Mouse (Mus musculus) left cerebral cortex, adult 2 months (tissue): ENCODE results near the gene Dst. TPM values are rescaled to one million over a fixed set of nuclear protein-coding genes. Genes with fewer than 3 reads are reported as not detected.

Experiments
- DNase-seq, 2 experiments: peaks; one replicate each; pipeline ENCODE4 v3.0.0; 2021 to 2022; ENCODE audit warnings: low spot score in 2 of 2, mixed read lengths in 1 of 2; ENCODE audit errors: extremely low spot score in 1 of 2
- H3K27ac ChIP-seq: fragments of 200-600 bp; 2 replicates; pipeline ENCODE4 v1.8.1; 2022
- H3K4me3 ChIP-seq: fragments of 200-600 bp; 2 replicates; pipeline ENCODE4 v1.8.1; 2022
- CTCF ChIP-seq: fragments of 200-600 bp; IDR thresholded peaks from 2 replicates; pipeline ENCODE4 v1.8.1; 2022; ENCODE audit warnings: antibody characterized with exemption, mild to moderate bottlenecking, moderate library complexity
- intact Hi-C: fragments of 180-260 bp; cut with DNase I; formaldehyde crosslinking; loops from one replicate; pipeline ENCODE4 v1.15.1; 2025
- total RNA-seq, 2 experiments: library from RNA; stranded (reverse); gene quantifications; 2 replicates each; pipeline ENCODE4 v1.2.3; 2021

The Dst gene
- total RNA-seq, 2 experiments from 2014 or later, result 264 to 266 TPM

DNA sequence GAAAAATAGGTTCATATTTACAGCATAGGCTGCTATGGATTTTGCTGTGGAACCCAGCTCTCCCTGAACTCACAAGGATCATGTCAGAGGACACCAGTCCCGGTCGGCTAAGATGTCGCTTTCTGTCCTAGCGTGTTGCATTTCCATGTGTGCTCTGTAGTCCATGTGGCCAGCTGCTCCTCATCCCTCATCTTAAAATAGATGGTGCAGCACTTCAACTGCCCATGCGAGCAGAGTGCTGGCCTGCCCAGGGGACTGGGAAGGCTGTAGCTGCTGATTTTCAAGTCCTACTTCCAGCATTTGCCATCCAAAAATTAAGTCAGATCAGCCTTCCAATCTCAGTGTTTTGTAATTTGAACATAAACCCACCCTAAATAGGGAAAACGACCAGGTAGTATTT lies 83.0 kb downstream of the Dst start:
- TF ChIP-seq CTCF, result no peak
- no peak for DNase-seq
- H3K4me3 ChIP-seq, result no peak overlapping the region
- H3K27ac ChIP-seq, result no peak overlapping the region
- intact Hi-C loops, result no loop called here

- no peak for TF ChIP-seq CTCF
- intact Hi-C loops, result loop anchor here (1.0 kb wide), 1 partner anchor 12 kb away; no protein-coding TSS in a partner anchor
- H3K4me3 ChIP-seq, result no peak overlapping the region
- H3K27ac ChIP-seq, result no peak overlapping the region
- no peak for DNase-seq
Measured at GRCm38 (mm10) chr1:33992810-33993209, 84.8 kb downstream of the Dst start.

- intact Hi-C loops, result no loop called here
- DNase-seq, result no peak
Measured at GRCm38 (mm10) chr1:33994201-33994600, 86.2 kb downstream of the Dst start.

DNA sequence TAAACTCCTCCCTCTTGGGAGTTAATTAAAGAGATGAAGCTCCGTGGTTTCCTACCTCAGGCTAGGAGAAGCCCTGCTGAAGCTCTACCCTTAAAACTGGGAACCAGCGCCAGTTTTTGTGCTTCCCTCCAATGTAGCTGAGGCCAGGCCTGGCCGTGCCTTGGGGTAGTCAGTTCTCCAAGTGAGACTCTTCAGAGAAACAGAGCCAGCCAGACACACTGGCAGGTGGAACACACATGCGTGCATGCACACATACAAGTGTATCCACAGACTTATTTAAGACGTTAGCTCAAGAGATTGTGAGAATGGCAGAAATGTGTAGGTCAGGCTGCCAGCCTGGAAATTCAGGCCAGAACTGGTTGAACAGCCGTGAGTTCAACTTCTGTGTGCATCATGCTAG lies 87.4 kb downstream of the Dst start:
- Histone ChIP-seq H3K4me3 (no peak overlapping the region), H3K27ac (no peak overlapping the region)
- no peak for TF ChIP-seq CTCF
- intact Hi-C loops, result no loop called here
- DNase-seq, result no peak

More at GRCm38 (mm10) chr1:33994201-33994600, 86.2 kb downstream of the Dst start:
- Histone ChIP-seq H3K4me3 (no peak overlapping the region), H3K27ac (no peak overlapping the region)
- TF ChIP-seq CTCF, result no peak

- no peak overlapping the region for H3K27ac ChIP-seq
- TF ChIP-seq CTCF, result no peak
- intact Hi-C loops, result no loop called here
- no peak overlapping the region for H3K4me3 ChIP-seq
- DNase-seq, result no peak
Measured at GRCm38 (mm10) chr1:33996105-33996887, 88.3 kb downstream of the Dst start.

GRCm38 (mm10) chr1:34002321-34002720 lies 94.3 kb downstream of the Dst start:
- no peak for TF ChIP-seq CTCF
- intact Hi-C loops, result no loop called here
- DNase-seq, result no peak
- H3K4me3 ChIP-seq, result no peak overlapping the region
- H3K27ac ChIP-seq, result no peak overlapping the region

- TF ChIP-seq CTCF, result no peak
- H3K4me3 ChIP-seq, result no peak overlapping the region
- intact Hi-C loops, result no loop called here
- no peak overlapping the region for H3K27ac ChIP-seq
- no peak for DNase-seq
Measured at GRCm38 (mm10) chr1:34002970-34003369, 94.9 kb downstream of the Dst start.

DNA sequence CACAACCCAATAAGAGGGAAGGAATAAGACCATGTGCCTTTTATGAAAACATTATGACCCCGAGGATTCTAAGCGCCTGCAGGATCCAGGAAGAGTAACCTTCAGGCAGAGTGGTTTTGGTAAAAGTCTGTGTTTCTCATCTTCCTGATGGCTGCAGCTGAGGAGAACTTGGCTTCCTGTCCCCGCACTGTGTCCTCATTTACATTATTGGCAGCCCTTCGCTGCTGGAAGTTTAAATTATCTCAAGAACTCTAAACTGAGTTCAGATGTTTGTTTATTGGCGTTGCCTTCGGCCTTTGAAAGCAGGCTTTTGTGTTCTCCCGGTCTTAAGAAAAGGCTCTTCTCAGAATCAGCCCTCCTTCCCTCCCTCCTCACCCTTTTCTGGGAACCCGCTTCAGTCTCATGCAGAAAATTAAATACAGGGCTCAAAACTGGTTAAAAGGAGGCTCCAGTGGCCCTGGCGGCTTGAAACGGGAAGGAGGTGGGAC lies 97.3 kb downstream of the Dst start:
- TF ChIP-seq CTCF, result no peak
- intact Hi-C loops, result loop anchor here (1.0 to 5.0 kb wide), 4 partner anchors 57 to 159 kb away; no protein-coding TSS in a partner anchor
- Histone ChIP-seq H3K27ac (peak overlapping the region; percentile 95), H3K4me3 (peak overlapping the region; percentile 80)
- no peak for DNase-seq

DNA sequence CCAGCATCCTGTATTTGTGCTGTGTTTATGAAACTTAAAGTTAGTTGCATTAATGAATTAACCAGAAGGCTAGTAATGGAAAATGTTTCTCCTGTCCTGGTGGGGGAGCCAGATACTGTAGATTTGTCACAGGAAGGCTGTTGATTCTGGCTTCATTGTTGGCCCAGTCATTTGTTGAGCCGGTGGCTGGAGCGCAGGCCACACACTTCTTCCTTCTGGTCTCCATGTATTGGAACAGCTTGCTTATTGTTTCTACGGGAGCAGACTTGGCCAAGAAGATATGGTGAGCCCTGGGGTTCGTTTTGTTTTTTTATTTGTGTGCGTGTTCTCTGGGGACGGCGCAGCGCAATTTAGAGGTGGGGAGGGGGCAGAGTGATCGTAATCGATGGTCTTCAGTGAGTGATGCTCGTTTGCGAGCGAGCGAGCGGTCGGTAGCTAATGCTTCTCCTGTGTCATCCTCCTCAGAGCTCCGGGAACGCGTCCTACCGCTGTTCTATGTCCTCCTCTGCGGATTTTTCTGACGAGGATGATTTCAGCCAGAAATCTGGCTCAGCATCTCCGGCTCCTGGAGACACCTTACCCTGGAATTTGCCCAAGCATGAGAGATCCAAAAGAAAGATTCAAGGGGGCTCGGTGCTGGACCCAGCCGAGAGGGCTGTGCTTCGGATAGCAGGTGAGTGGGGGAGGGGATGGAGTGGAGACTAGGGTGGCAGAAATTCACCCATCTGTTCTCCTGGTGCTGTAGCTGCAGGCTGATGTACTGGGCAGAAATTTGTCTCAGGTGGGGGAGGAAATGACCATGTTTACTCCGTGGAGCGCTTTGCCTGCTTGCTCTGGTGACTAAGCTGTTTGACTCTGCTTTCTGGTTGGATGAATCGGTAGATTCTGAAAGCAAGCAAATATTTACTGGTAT lies 98.0 kb downstream of the Dst start:
- DNase-seq, result peak; percentile 59 to 71
- Histone ChIP-seq H3K4me3 (peak overlapping the region; percentile 80), H3K27ac (peak overlapping the region; percentile 95)
- intact Hi-C loops, result loop anchor here (1.0 to 5.0 kb wide), 4 partner anchors 56 to 158 kb away; no protein-coding TSS in a partner anchor
- TF ChIP-seq CTCF, result peak; percentile 76

- TF ChIP-seq CTCF, result no peak
- no peak for DNase-seq
- Histone ChIP-seq H3K27ac (peak overlapping the region; percentile 95), H3K4me3 (peak overlapping the region; percentile 80)
- intact Hi-C loops, result loop anchor here (5.0 kb wide), 3 partner anchors 55 to 110 kb away; no protein-coding TSS in a partner anchor
Measured at GRCm38 (mm10) chr1:34006828-34007361, 98.9 kb downstream of the Dst start.

DNA sequence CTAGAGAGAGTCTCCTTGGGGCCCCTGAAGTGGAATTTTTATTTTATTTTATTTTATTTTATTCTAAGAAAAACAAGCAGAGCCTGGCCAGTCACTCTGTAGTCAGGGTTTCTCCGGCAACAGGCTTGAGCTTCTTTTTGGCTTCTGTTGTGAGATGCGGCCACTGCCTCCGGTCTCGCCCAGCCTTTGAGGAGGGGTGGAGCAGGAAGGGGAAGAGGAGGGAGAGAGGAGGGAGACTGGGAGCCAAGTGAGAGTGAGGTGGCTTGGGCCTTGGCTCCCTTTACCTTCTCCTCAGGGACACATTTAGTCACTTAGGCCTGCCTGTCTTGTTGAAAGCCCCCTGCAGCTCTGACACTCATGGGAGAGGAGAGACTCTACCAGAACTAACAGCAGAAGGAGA lies 99.4 kb downstream of the Dst start:
- intact Hi-C loops, result loop anchor here (5.0 kb wide), 3 partner anchors 55 to 110 kb away; no protein-coding TSS in a partner anchor
- Histone ChIP-seq H3K27ac (peak overlapping the region; percentile 95), H3K4me3 (peak overlapping the region; percentile 80)
- peak in 1 of 2 experiments; percentile 34 for DNase-seq
- TF ChIP-seq CTCF, result no peak
